Mouse (Mus musculus) intestine, postnatal 0 days (tissue): ENCODE measurements at regions not wholly inside any gene's neighbourhood (a gene's known extent, or its start where the extent isn't known, plus 50 kb on each side); places are given as distances from the start of the nearest gene placed in this dataset.

Experiments used
- ATAC-seq: fragments of 200-750 bp; cut with Nextera tagmentation; 2 replicates; pipeline ENCODE4 v1.8.0; 2017; ENCODE audit warnings: mild to moderate bottlenecking, moderate TSS enrichment, moderate library complexity
- H3K27ac ChIP-seq: fragments of 300-500 bp; sonication (generic); 2 replicates; pipeline ENCODE4 v1.5.1; 2014; ENCODE audit warnings: mild to moderate bottlenecking, low read depth, low read length, moderate library complexity
- H3K27me3 ChIP-seq: fragments of 300-500 bp; sonication (generic); replicated peaks from 2 replicates; pipeline ENCODE4 v1.6.1; 2014; ENCODE audit warnings: low read length, mixed read lengths; ENCODE audit not compliant: control insufficient read depth, insufficient read depth
- H3K36me3 ChIP-seq: fragments of 300-500 bp; sonication (generic); 2 replicates; pipeline ENCODE4 v1.6.1; 2014; ENCODE audit warnings: mild to moderate bottlenecking, moderate library complexity; ENCODE audit not compliant: control insufficient read depth, insufficient read depth
- H3K4me1 ChIP-seq: fragments of 300-500 bp; sonication (generic); replicated peaks from 2 replicates; pipeline ENCODE4 v1.6.1; 2014; ENCODE audit warnings: antibody characterized with exemption, low read length, mixed read lengths; ENCODE audit not compliant: control insufficient read depth, insufficient read depth
- H3K4me2 ChIP-seq: fragments of 300-500 bp; sonication (generic); replicated peaks from 2 replicates; pipeline ENCODE4 v1.6.1; 2014; ENCODE audit warnings: low read depth, mild to moderate bottlenecking, moderate library complexity
- H3K4me3 ChIP-seq: fragments of 300-500 bp; sonication (generic); 2 replicates; pipeline ENCODE4 v1.5.1; 2014; ENCODE audit warnings: low read depth, low read length
- H3K9ac ChIP-seq: fragments of 300-500 bp; sonication (generic); 2 replicates; pipeline ENCODE4 v1.6.1; 2014; ENCODE audit warnings: mild to moderate bottlenecking, low read depth, low read length
- H3K9me3 ChIP-seq: fragments of 300-500 bp; sonication (generic); 2 replicates; pipeline ENCODE4 v1.6.1; 2016; ENCODE audit warnings: mixed run types; ENCODE audit not compliant: control insufficient read depth
- CTCF ChIP-seq: sonication (generic); IDR thresholded peaks from 2 replicates; pipeline ENCODE4 v1.5.1; 2016; ENCODE audit warnings: low read depth, mild to moderate bottlenecking, control low read depth, antibody characterized with exemption, moderate library complexity
- WGBS: fragments of 180-500 bp; shearing (Covaris S2); extraction: QIAGEN DNeasy Blood & Tissue Kit; methylation state at CpG from one replicate; pipeline ENCODE4 v1.1.7; 2014; 5-methylcytosine and 5-hydroxymethylcytosine counted together

DNA sequence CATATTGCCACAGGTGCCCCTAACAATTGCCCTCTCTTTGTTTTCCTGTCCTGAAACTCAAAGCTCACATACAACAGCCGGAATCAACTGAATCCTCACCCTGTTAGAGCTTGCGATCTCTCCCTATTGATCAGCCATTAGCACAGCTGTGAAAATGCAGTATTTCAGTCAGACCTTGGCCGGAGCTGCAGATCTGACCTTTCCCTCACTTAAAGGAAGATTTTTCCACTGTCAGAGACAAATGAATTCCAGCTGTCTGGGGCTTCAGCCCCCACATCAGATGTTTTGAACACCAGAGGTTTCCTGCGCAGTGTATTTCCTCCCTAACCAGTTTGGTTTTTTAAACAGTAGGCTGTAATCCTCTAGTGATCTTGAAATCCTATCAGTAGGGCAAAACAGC, 87.0 kb upstream of the 1110032F04Rik start:
- Histone ChIP-seq H3K4me3 (no peak overlapping the region), H3K4me1 (no peaks in the 10 kb centered on the region), H3K36me3 (no peaks in the 10 kb centered on the region), H3K9me3 (no peaks in the 10 kb centered on the region), H3K27me3 (no peaks in the 10 kb centered on the region), H3K4me2 (no peak overlapping the region), H3K9ac (no peak overlapping the region), H3K27ac (no peak overlapping the region)
- 66% methylated on average over 4 of the region's 4 CpGs for WGBS
- TF ChIP-seq CTCF = no peak
- no peak for ATAC-seq

DNA sequence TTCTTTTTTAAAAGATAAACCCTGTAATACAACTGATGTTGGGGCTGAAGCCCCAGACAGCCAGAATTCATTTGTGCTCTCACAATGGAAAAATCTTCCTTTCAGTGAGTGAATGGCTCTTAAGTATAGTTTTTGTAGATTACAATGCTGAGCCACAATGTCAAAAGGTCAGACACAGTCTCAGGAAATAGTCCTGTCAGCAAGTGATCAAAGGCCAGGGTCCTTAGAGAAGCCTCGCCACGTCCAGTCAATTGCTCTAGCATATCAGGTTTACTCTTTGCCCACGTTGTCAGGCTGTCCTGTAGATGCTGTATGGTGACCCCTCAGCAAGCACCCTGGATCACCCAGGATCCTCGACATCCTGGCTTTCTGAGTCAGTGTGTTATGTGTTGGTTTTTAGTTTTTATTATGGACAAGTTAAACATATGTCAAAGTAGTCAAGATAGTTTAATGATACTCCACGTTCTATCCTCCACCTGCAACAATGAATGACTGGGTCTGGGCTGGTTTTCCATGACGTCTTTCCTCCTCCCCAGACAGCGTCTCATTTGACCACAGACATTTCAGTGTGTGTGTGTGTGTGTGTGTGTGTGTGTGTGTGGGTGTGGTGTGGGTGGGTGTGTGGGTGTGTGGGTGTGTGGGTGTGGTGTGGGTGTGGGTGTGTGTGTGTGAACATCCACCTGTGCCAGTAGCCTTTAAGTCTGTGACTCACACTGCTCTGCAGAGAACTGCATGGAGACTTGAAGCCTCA, 85.5 kb upstream of the 1110032F04Rik start:
- WGBS = 38% methylated on average over 7 of the region's 7 CpGs
- Histone ChIP-seq H3K36me3 (no peaks in the 10 kb centered on the region), H3K4me2 (no peak overlapping the region), H3K27ac (no peak overlapping the region), H3K9me3 (no peaks in the 10 kb centered on the region), H3K4me3 (no peak overlapping the region), H3K4me1 (no peaks in the 10 kb centered on the region), H3K9ac (no peak overlapping the region), H3K27me3 (no peaks in the 10 kb centered on the region)
- ATAC-seq = peak; percentile 38; the same call in 1 of the 2 replicates
- no peak for TF ChIP-seq CTCF

DNA sequence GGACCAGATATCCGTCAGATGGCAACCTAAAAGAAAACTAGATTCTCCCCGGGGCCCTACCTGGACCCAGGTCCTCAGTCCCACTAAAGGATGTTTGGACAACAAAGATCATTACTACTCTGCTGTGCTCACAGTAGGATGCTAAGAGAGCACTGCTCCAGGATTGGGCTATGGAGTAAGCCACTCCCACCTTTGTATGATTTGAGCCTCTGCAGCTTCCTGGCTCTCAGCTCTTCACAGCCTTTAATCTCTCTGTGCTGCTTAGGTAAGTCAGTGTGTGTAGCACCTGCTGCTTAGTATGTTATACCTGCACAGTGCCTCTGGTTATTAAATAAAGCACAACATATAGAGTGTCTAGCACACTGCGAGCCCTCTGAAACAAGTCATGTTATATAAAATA, 82.6 kb upstream of the 1110032F04Rik start:
- no peaks in the 10 kb centered on the region for H3K9me3 ChIP-seq
- no peak for TF ChIP-seq CTCF
- no peak for ATAC-seq
- H3K27ac ChIP-seq = no peak overlapping the region
- H3K4me3 ChIP-seq = no peak overlapping the region
- H3K9ac ChIP-seq = no peak overlapping the region
- no peaks in the 10 kb centered on the region for H3K27me3 ChIP-seq
- H3K4me2 ChIP-seq = no peak overlapping the region
- WGBS = 81% methylated on average over 3 of the region's 3 CpGs
- no peaks in the 10 kb centered on the region for H3K36me3 ChIP-seq
- H3K4me1 ChIP-seq = no peaks in the 10 kb centered on the region

DNA sequence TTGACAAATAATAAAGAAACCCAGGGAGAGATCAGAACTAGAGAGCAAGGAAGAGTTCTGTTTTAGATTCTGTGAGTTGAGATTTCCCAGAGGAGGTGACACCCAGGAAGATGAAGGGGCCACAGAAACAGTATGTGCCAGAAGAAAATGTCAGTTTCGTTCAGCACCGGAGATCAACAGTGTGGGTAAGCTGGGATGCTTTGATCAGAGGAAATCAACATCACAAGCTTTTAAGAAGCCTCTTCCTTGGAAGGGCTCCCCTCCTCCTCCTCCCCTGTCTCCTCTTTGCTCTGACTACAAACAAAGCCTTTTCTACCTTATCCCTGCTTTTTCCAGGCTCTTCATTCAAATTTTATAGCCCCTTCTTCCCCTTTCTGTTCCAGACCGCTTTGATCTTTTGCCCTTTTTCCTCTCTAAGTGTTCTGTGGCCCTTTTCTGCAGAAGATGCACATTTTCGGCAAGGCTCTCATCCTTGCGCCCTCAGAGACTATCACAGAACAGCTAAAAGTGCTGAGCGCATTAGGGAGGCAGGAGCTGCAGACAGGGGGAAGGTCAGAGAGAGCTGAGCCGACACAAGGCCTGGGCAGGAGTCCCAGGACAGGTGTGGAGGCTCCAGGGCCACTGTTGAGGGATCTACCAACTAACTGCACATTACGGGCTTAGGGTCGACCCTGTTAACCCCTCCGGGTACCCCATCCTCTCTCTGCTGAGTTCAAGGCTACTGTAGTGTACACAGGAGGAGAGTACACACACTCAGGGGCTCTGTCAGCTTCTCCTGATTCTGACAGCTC, 81.8 kb upstream of the 1110032F04Rik start:
- Histone ChIP-seq H3K27me3 (no peaks in the 10 kb centered on the region), H3K27ac (no peak overlapping the region), H3K9ac (no peak overlapping the region), H3K9me3 (no peaks in the 10 kb centered on the region), H3K36me3 (no peaks in the 10 kb centered on the region), H3K4me1 (no peaks in the 10 kb centered on the region), H3K4me2 (no peak overlapping the region), H3K4me3 (no peak overlapping the region)
- ATAC-seq = no peak
- 60% methylated on average over 10 of the region's 10 CpGs for WGBS
- TF ChIP-seq CTCF = no peak

DNA sequence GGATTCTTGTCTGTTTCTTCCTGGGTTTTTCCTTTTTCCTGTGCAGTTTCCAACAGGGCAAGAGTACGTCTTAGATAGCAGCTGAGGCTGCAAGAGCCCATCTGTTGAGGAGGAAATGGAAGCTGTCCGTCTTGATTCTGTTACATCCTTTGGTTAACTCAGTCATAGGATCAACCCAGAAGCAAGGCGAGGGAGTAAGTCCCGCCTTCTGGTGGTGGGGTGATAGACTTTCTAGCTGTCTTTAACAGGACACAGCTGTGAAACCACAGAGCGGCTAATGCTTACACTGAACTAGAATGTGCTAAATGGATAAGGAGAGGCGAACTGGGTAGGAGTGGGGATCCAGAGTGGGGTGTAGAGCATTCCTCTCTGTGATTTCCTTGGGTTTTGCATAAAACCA, 79.9 kb upstream of the 1110032F04Rik start:
- H3K4me2 ChIP-seq = no peak overlapping the region
- H3K9ac ChIP-seq = no peak overlapping the region
- no peak for TF ChIP-seq CTCF
- no peaks in the 10 kb centered on the region for H3K36me3 ChIP-seq
- no peak overlapping the region for H3K27ac ChIP-seq
- H3K4me1 ChIP-seq = no peaks in the 10 kb centered on the region
- no peak overlapping the region for H3K4me3 ChIP-seq
- ATAC-seq = no peak
- H3K27me3 ChIP-seq = no peaks in the 10 kb centered on the region
- H3K9me3 ChIP-seq = no peaks in the 10 kb centered on the region
- WGBS = 68% methylated on average over 6 of the region's 6 CpGs

DNA sequence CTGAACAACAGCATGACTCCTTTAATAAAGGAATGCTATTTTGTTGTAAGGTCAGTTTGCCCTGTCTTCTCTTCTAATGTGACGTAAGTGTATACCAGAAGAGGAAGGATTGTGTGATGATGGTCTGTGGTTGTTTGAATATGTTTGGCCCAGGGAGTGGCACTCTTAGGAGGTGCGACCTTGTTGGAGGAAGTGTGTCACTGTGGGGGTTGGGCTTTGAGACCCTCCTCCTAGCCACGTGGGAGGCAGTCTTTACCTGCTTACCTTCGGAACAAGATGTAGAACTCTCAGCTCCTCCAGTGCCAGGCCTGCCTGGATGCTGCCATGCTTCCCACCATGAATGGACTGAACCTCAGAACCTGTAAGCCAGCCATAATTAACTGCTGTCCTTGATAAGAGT, 78.9 kb upstream of the 1110032F04Rik start:
- no peak overlapping the region for H3K9ac ChIP-seq

More for the DNA sequence above, 78.9 kb upstream of the 1110032F04Rik start:
- H3K9me3 ChIP-seq = no peaks in the 10 kb centered on the region
- no peaks in the 10 kb centered on the region for H3K36me3 ChIP-seq
- 94% methylated on average over 4 of the region's 4 CpGs for WGBS
- ATAC-seq = no peak
- H3K4me1 ChIP-seq = no peaks in the 10 kb centered on the region
- H3K4me3 ChIP-seq = no peak overlapping the region
- TF ChIP-seq CTCF = no peak
- H3K4me2 ChIP-seq = no peak overlapping the region
- no peaks in the 10 kb centered on the region for H3K27me3 ChIP-seq
- H3K27ac ChIP-seq = no peak overlapping the region
